In the genomic region with DNA sequence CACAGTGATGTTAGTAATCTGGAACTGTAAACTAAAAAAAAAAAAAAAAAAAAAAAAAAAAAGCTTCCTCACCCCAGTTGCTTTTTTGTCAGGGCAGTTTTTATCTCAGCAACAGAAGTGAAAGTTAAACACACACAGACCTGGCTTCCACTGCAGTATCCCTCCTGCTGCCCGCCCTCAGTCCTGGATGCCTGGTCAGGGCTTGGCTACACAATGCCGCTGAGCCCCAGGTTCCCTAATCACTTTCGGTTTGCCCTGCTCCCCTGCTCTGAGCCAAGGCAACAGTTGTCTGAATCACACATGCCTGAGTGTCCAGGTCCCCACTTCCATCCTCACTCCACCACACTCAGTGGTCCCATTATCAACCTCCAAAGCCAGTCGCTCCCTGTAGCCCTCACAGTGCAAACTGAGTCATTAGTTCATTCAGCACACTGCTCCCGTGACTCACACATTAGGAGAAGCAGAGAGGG, we compare ENCODE assay signal across 9 mouse cellular contexts. TPM values are rescaled to one million over a fixed set of nuclear protein-coding genes. Genes with fewer than 3 reads are reported as not detected.
A peak's percentile ranks its signal among the peaks of the same experiment; 100 is the strongest.
DNase-seq lines count a peak whose midpoint lies in the region; ATAC-seq and TF ChIP-seq lines count a peak whose summit lies in the region.
"Had no signal": no experiment of that assay in that cellular context is flagged by ENCODE, and none has a peak within 500 bp of the region (broad histone marks: within the 10 kb centered on the region; RNA-seq: fewer than 3 reads in every experiment).

No protein-coding gene starts in this region.

- no peaks in the 10 kb centered on the region for H3K9me3 ChIP-seq in midbrain, postnatal 0 days (ENCODE audit: low read length)

- H3K36me3 ChIP-seq in midbrain, postnatal 0 days (ENCODE audit: insufficient read depth, low read length) = no peaks in the 10 kb centered on the region

- TF ChIP-seq CTCF in lung, adult 2 months (IDR thresholded peaks at IDR 0.05; ENCODE audit: insufficient read depth, low read length) = no peak
- TF ChIP-seq CTCF in midbrain, postnatal 0 days (IDR thresholded peaks at IDR 0.05) = no peak

- H3K27me3 ChIP-seq in midbrain, postnatal 0 days (ENCODE audit: insufficient read depth, low read length) = no peaks in the 10 kb centered on the region

- no peak overlapping the region for H3K4me2 ChIP-seq in midbrain, postnatal 0 days (ENCODE audit: low read depth, low read length, poor library complexity, severe bottlenecking)

- intact Hi-C loops in heart, postnatal 10 days (cut with DNase I) = no loop called here

- peaks cover 6% of the 10 kb centered on the region for H3K4me1 ChIP-seq in lung, adult 2 months (ENCODE audit: control insufficient read depth, insufficient read depth, low read length)
- H3K4me1 ChIP-seq in midbrain, postnatal 0 days (ENCODE audit: insufficient read depth, low read length) = no peaks in the 10 kb centered on the region

- no peak for ATAC-seq in midbrain, postnatal 0 days (ENCODE audit: low FRiP score)

- H3K4me3 ChIP-seq in lung, adult 2 months (replicated peaks; ENCODE audit: extremely low read depth, low read depth, low read length) = peak overlapping the region; percentile 35
- no peak overlapping the region for H3K4me3 ChIP-seq in midbrain, postnatal 0 days (ENCODE audit: low read depth, low read length)
- H3K4me3 ChIP-seq: erythroblast, embryonic 14.5 days had no signal

- no peak for TF ChIP-seq POLR2A in lung, adult 2 months (IDR thresholded peaks at IDR 0.05; ENCODE audit: borderline replicate concordance, extremely low read depth, low read depth, low read length)

- no peak overlapping the region for H3K27ac ChIP-seq in midbrain, postnatal 0 days (ENCODE audit: low read depth, low read length)

- H3K9ac ChIP-seq in midbrain, postnatal 0 days (replicated peaks; ENCODE audit: low read length, poor library complexity, severe bottlenecking) = no peak overlapping the region

- 25% methylated on average over 5 of the region's 5 CpGs for WGBS in lung, adult 2 months
- 46% methylated on average over 5 of the region's 5 CpGs for WGBS in midbrain, postnatal 0 days

- peak; percentile 42 to 63 for DNase-seq in urinary bladder, adult 18-20 months (ENCODE audit: low spot score in 2 of 2)
- DNase-seq in urinary bladder, postnatal 10 days (ENCODE audit: low spot score) = no peak
- peak; percentile 18 to 24 for DNase-seq in heart, postnatal 10 days
- DNase-seq in lung, adult 2 months = peak; percentile 35
- peak; percentile 42 to 58 for DNase-seq in urinary bladder, postnatal 36 days (ENCODE audit: low spot score in 2 of 2)
- no peak for DNase-seq in midbrain, postnatal 0 days (ENCODE audit: low spot score)
- no peak for DNase-seq in kidney, adult 9 months
- DNase-seq in kidney, postnatal 25 days = no peak

RNA-seq across cellular contexts. Expression of gene Ets2, which starts 27.4 kb away (rescaled TPM):
- total RNA-seq in heart, postnatal 10 days (2021) = 100 to 1,000 TPM; 105 to 144 TPM
- polyA plus RNA-seq in lung, adult 2 months (2012; rRNA removed) = 113 and 270 TPM in 2 replicates
- total RNA-seq in midbrain, postnatal 0 days (2014; rRNA removed) = 19.0 and 21.9 TPM in 2 replicates
- 15.9 and 16.5 TPM in 2 replicates for polyA plus RNA-seq in midbrain, postnatal 0 days (2015; fragmentation: Nextera tagmentation; extraction: Ambion mirVana)

Comparison
In these comparisons a context has a peak if more than half of its experiments do, and no peak if none do; other contexts are left out.
1. DNase-seq: peak in urinary bladder, adult 18-20 months (2 of 2), heart, postnatal 10 days (2 of 2), lung, adult 2 months (single experiment) and urinary bladder, postnatal 36 days (2 of 2); none in urinary bladder, postnatal 10 days (single experiment), midbrain, postnatal 0 days (single experiment), kidney, adult 9 months (single experiment) and kidney, postnatal 25 days (0 of 2).